In the genomic region with DNA sequence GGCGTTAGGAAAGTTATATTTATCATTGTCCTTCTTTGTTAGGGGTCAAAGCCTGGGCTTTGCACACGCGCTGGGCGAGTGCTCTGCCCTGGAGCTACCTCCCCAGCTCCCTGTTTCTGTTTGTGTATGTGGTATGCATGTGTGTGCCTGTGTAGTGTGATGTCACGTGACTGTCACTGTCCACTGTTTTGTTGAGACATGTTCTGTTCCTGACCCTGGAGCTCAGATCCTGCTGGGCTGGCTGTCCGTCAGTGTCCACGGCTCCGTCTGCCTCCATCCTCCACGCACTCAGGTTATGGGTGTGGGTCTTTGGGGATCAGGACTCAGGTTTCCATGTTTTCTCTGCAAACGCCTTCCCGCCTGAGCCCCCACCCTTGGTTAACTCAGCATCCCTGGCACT, we compare ENCODE assay signal across 8 mouse cellular contexts. TPM values are rescaled to one million over a fixed set of nuclear protein-coding genes. Genes with fewer than 3 reads are reported as not detected.
DNase-seq lines count a peak whose midpoint lies in the region; ATAC-seq and TF ChIP-seq lines count a peak whose summit lies in the region.

No protein-coding gene starts in this region.

- no peak for DNase-seq in forebrain, embryonic 10.5 days (ENCODE audit: extremely low spot score, low spot score)
- peak; percentile 6 for DNase-seq in retina, postnatal 1 day
- no peak for DNase-seq in retina, embryonic 14.5 days (ENCODE audit: low spot score)
- no peak for DNase-seq in stomach, postnatal 0 days (ENCODE audit: low spot score)
- DNase-seq in adipocyte (ENCODE audit: low spot score), result no peak
- no peak for DNase-seq in gastrocnemius, postnatal 25 days

- no peaks in the 10 kb centered on the region for H3K36me3 ChIP-seq in forebrain, embryonic 13.5 days (ENCODE audit: poor library complexity, severe bottlenecking)
- H3K36me3 ChIP-seq in forebrain, embryonic 10.5 days (replicated peaks), result no peaks in the 10 kb centered on the region
- peaks cover under 1% of the 10 kb centered on the region; the same call in 1 of the 2 replicates for H3K36me3 ChIP-seq in hindbrain, embryonic 16.5 days (ENCODE audit: control insufficient read depth, insufficient read depth, low read length)
- no peaks in the 10 kb centered on the region for H3K36me3 ChIP-seq in stomach, postnatal 0 days (ENCODE audit: control insufficient read depth, insufficient read depth, low read length)

- ATAC-seq in forebrain, embryonic 13.5 days, result no peak
- no peak for ATAC-seq in hindbrain, embryonic 16.5 days
- no peak for ATAC-seq in stomach, postnatal 0 days (ENCODE audit: low FRiP score, low TSS enrichment)

- H3K27ac ChIP-seq in forebrain, embryonic 13.5 days, result no peak overlapping the region
- no peak overlapping the region for H3K27ac ChIP-seq in forebrain, embryonic 10.5 days
- H3K27ac ChIP-seq in hindbrain, embryonic 16.5 days (ENCODE audit: low read depth, low read length), result no peak overlapping the region
- H3K27ac ChIP-seq in stomach, postnatal 0 days (replicated peaks), result no peak overlapping the region

- H3K27me3 ChIP-seq in forebrain, embryonic 13.5 days, result no peaks in the 10 kb centered on the region
- H3K27me3 ChIP-seq in forebrain, embryonic 10.5 days (ENCODE audit: poor library complexity, severe bottlenecking), result no peaks in the 10 kb centered on the region
- no peaks in the 10 kb centered on the region for H3K27me3 ChIP-seq in hindbrain, embryonic 16.5 days (replicated peaks; ENCODE audit: control insufficient read depth, insufficient read depth, low read length)
- H3K27me3 ChIP-seq in stomach, postnatal 0 days (ENCODE audit: control insufficient read depth, insufficient read depth, low read length), result no peaks in the 10 kb centered on the region

- TF ChIP-seq EP300 in stomach, postnatal 0 days (optimal IDR thresholded peaks at IDR 0.05), result no peak

- peaks cover 28% of the 10 kb centered on the region for H3K4me1 ChIP-seq in forebrain, embryonic 13.5 days
- H3K4me1 ChIP-seq in forebrain, embryonic 10.5 days, result peaks cover 32% of the 10 kb centered on the region
- peaks cover 26% of the 10 kb centered on the region for H3K4me1 ChIP-seq in hindbrain, embryonic 16.5 days (ENCODE audit: control insufficient read depth, insufficient read depth, low read depth, low read length)
- 0 out of 2 replicates have a peak, but pooled peaks cover 6% of the 10 kb centered on the region for H3K4me1 ChIP-seq in stomach, postnatal 0 days (replicated peaks; ENCODE audit: control insufficient read depth, insufficient read depth)

- peak overlapping the region; percentile 86 for H3K4me2 ChIP-seq in forebrain, embryonic 13.5 days
- peak overlapping the region; percentile 29 for H3K4me2 ChIP-seq in hindbrain, embryonic 16.5 days (ENCODE audit: low read length)
- H3K4me2 ChIP-seq in stomach, postnatal 0 days (replicated peaks; ENCODE audit: low read depth), result peak overlapping the region; percentile 31; the same call in 1 of the 2 replicates

- H3K4me3 ChIP-seq in forebrain, embryonic 13.5 days, result 0 out of 2 replicates have a peak overlapping the region, but pooled peaks have one; percentile 3
- no peak overlapping the region for H3K4me3 ChIP-seq in forebrain, embryonic 10.5 days
- H3K4me3 ChIP-seq in hindbrain, embryonic 16.5 days (ENCODE audit: low read length), result no peak overlapping the region
- H3K4me3 ChIP-seq in stomach, postnatal 0 days (ENCODE audit: low read depth, low read length), result no peak overlapping the region; the same call in 1 of the 2 replicates

- peak overlapping the region; percentile 21; the same call in 1 of the 2 replicates for H3K9ac ChIP-seq in forebrain, embryonic 13.5 days
- H3K9ac ChIP-seq in hindbrain, embryonic 16.5 days (ENCODE audit: low read depth, low read length), result no peak overlapping the region
- H3K9ac ChIP-seq in stomach, postnatal 0 days (ENCODE audit: low read length), result no peak overlapping the region

- H3K9me3 ChIP-seq in forebrain, embryonic 13.5 days (replicated peaks), result no peaks in the 10 kb centered on the region
- H3K9me3 ChIP-seq in forebrain, embryonic 10.5 days, result no peaks in the 10 kb centered on the region
- no peaks in the 10 kb centered on the region for H3K9me3 ChIP-seq in hindbrain, embryonic 16.5 days (ENCODE audit: control insufficient read depth, low read length)
- no peaks in the 10 kb centered on the region for H3K9me3 ChIP-seq in stomach, postnatal 0 days (ENCODE audit: control insufficient read depth, low read length)

- no peak for TF ChIP-seq CTCF in stomach, postnatal 0 days (IDR thresholded peaks at IDR 0.05; ENCODE audit: low read depth)

- WGBS in forebrain, embryonic 13.5 days, result 78% methylated on average over 11 of the region's 11 CpGs
- 77% methylated on average over 11 of the region's 11 CpGs for WGBS in forebrain, embryonic 10.5 days
- WGBS in hindbrain, embryonic 16.5 days, result 65% methylated on average over 11 of the region's 11 CpGs
- 52% methylated on average over 11 of the region's 11 CpGs for WGBS in stomach, postnatal 0 days

RNA-seq across cellular contexts. Expression of a gene that starts 2.0 kb away (rescaled TPM):
- polyA plus RNA-seq in forebrain, embryonic 13.5 days (2015; fragmentation: Nextera tagmentation; extraction: Ambion mirVana), result 23.0 and 24.4 TPM in 2 replicates
- 17.4 and 18.5 TPM in 2 replicates for polyA plus RNA-seq in forebrain, embryonic 10.5 days (2016; fragmentation: Nextera tagmentation; extraction: Ambion mirVana)
- 25.1 and 30.0 TPM in 2 replicates for polyA plus RNA-seq in hindbrain, embryonic 16.5 days (2015; fragmentation: Nextera tagmentation; extraction: Ambion mirVana)
- 8.8 and 9.9 TPM in 2 replicates for polyA plus RNA-seq in stomach, postnatal 0 days (2015; fragmentation: Nextera tagmentation; extraction: Ambion mirVana)
- total RNA-seq in gastrocnemius, postnatal 25 days (2021), result 10 to 100 TPM; 19.9 to 26.2 TPM

RNA-seq across cellular contexts. Expression of a gene that starts 2.2 kb away (rescaled TPM):
- polyA plus RNA-seq in forebrain, embryonic 13.5 days (2015; fragmentation: Nextera tagmentation; extraction: Ambion mirVana), result 32.4 and 32.6 TPM in 2 replicates
- polyA plus RNA-seq in forebrain, embryonic 10.5 days (2016; fragmentation: Nextera tagmentation; extraction: Ambion mirVana), result 22.9 and 27.2 TPM in 2 replicates
- 28.2 and 31.5 TPM in 2 replicates for polyA plus RNA-seq in hindbrain, embryonic 16.5 days (2015; fragmentation: Nextera tagmentation; extraction: Ambion mirVana)
- polyA plus RNA-seq in stomach, postnatal 0 days (2015; fragmentation: Nextera tagmentation; extraction: Ambion mirVana), result 28.7 and 31.6 TPM in 2 replicates
- 10 to 100 TPM; 31.0 to 36.5 TPM for total RNA-seq in gastrocnemius, postnatal 25 days (2021)

RNA-seq across cellular contexts. Expression of a gene that starts 30.4 kb away (rescaled TPM):
- 13.5 and 13.7 TPM in 2 replicates for polyA plus RNA-seq in forebrain, embryonic 13.5 days (2015; fragmentation: Nextera tagmentation; extraction: Ambion mirVana)
- 14.7 and 18.0 TPM in 2 replicates for polyA plus RNA-seq in forebrain, embryonic 10.5 days (2016; fragmentation: Nextera tagmentation; extraction: Ambion mirVana)
- polyA plus RNA-seq in hindbrain, embryonic 16.5 days (2015; fragmentation: Nextera tagmentation; extraction: Ambion mirVana), result 28.3 and 28.5 TPM in 2 replicates
- polyA plus RNA-seq in stomach, postnatal 0 days (2015; fragmentation: Nextera tagmentation; extraction: Ambion mirVana), result 10.5 and 12.1 TPM in 2 replicates
- 1 to 10 TPM; 4.1 to 4.6 TPM for total RNA-seq in gastrocnemius, postnatal 25 days (2021)

Comparison
In these comparisons a context has a peak if more than half of its experiments do, and no peak if none do; other contexts are left out.
1. H3K4me2 ChIP-seq: peak in every context shown above with its lines; median percentile 86 in forebrain, embryonic 13.5 days; 31 in stomach, postnatal 0 days; 29 in hindbrain, embryonic 16.5 days.